11 mouse cellular contexts compared by ENCODE assay signal in the genomic region with DNA sequence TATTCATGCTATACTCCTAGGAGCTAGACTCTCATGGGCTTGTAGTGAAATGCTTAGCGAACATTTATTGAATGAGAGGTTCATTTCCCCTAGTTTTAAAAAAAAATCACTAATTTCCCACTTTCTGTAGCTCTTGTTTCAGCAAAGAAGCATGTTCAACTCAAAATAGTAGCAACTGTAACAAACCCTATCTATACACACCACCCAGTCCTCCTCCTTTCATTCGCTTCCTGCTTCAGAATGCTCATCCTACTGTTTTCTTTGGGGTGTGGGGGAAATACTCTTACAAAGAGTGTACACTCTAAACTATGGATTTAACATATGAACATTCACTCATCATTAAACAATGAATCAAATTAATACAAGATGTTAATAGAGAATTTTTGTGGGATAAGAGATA.
"Had no signal": no experiment of that assay in that cellular context is flagged by ENCODE, and none has a peak within 500 bp of the region (broad histone marks: within the 10 kb centered on the region; RNA-seq: fewer than 3 reads in every experiment).

No protein-coding gene starts in this region.

- ATAC-seq: intestine, embryonic 16.5 days; lung, postnatal 0 days; midbrain, embryonic 13.5 days had no signal

- DNase-seq: kidney, adult 2 months; kidney, postnatal 14 days; lung, adult 2 months; lung, postnatal 36 days; right cerebral cortex, postnatal 25 days; thymus, postnatal 4 days had no signal

- H3K27ac ChIP-seq: kidney, embryonic 15.5 days; limb, embryonic 10.5 days; midbrain, embryonic 13.5 days had no signal

- H3K9me3 ChIP-seq: kidney, embryonic 15.5 days; limb, embryonic 10.5 days; midbrain, embryonic 13.5 days had no signal

- H3K4me1 ChIP-seq: limb, embryonic 10.5 days had no signal

- H3K4me3 ChIP-seq: kidney, embryonic 15.5 days; limb, embryonic 10.5 days; midbrain, embryonic 13.5 days had no signal

- H3K9ac ChIP-seq: kidney, embryonic 15.5 days; midbrain, embryonic 13.5 days had no signal

- H3K4me2 ChIP-seq: kidney, embryonic 15.5 days; midbrain, embryonic 13.5 days had no signal

- H3K27me3 ChIP-seq: kidney, embryonic 15.5 days; midbrain, embryonic 13.5 days had no signal
